Mouse (Mus musculus) C2C12 (cell line): ENCODE data around the gene Usp42. TPM values are rescaled to one million over a fixed set of nuclear protein-coding genes. Genes with fewer than 3 reads are reported as not detected.

Experiments
- H3K27me3 ChIP-seq: one replicate; pipeline ENCODE4 v1.6.1; 2011; ENCODE audit not compliant: control insufficient read depth, insufficient read depth, insufficient read length
- H3K36me3 ChIP-seq: one replicate; pipeline ENCODE4 v1.6.1; 2011; ENCODE audit not compliant: control insufficient read depth, insufficient read depth
- H3K4me3 ChIP-seq: one replicate; pipeline ENCODE4 v1.5.1; 2011; ENCODE audit warnings: mild to moderate bottlenecking, control low read depth; ENCODE audit not compliant: poor library complexity, insufficient read depth, severe bottlenecking
- H3K79me2 ChIP-seq: one replicate; pipeline ENCODE4 v1.6.1; 2011; ENCODE audit not compliant: control insufficient read depth, insufficient read depth
- H3K79me3 ChIP-seq: one replicate; pipeline ENCODE4 v1.6.1; 2011; ENCODE audit warnings: low read depth, control low read depth
- H3ac ChIP-seq: one replicate; pipeline ENCODE3; 2011; ENCODE audit warnings: low read depth; ENCODE audit not compliant: control insufficient read depth, insufficient read length
- CEBPB ChIP-seq: IDR thresholded peaks from one replicate; pipeline ENCODE4 v1.6.1; 2011; ENCODE audit warnings: low read depth, mild to moderate bottlenecking, control low read depth, moderate library complexity
- CTCF ChIP-seq: IDR thresholded peaks from one replicate; pipeline ENCODE4 v1.5.1; 2011; ENCODE audit not compliant: control insufficient read depth, insufficient read depth, insufficient read length
- FOSL1 ChIP-seq: IDR thresholded peaks from one replicate; pipeline ENCODE4 v1.8.0; 2011; ENCODE audit warnings: mild to moderate bottlenecking, low read length; ENCODE audit not compliant: poor library complexity, insufficient read depth, severe bottlenecking
- MAX ChIP-seq: IDR thresholded peaks from one replicate; pipeline ENCODE4 v1.6.1; 2011; ENCODE audit warnings: mild to moderate bottlenecking, control low read depth
- MYOD1 ChIP-seq: IDR thresholded peaks from one replicate; pipeline ENCODE4 v1.6.1; 2011; ENCODE audit warnings: low read depth; ENCODE audit not compliant: control insufficient read depth, insufficient read length
- MYOG ChIP-seq: IDR thresholded peaks from one replicate; pipeline ENCODE4 v1.6.1; 2011; ENCODE audit not compliant: control insufficient read depth, insufficient read length; ENCODE audit errors: extremely low read depth
- USF1 ChIP-seq: IDR thresholded peaks from one replicate; pipeline ENCODE4 v1.6.1; 2011; ENCODE audit warnings: low read depth, mild to moderate bottlenecking, control low read depth, moderate library complexity
- polyA plus RNA-seq: library from polyadenylated mRNA; unstranded; fragments of >200 nt; fragmentation: generic; extraction: Trizol; gene quantifications from one replicate; pipeline ENCODE4 v1.2.1, GENCODE M21; 2012; ENCODE audit warnings: missing spikeins

Gene Usp42
- polyA plus RNA-seq, 1 experiment, result 4.8 TPM

DNA sequence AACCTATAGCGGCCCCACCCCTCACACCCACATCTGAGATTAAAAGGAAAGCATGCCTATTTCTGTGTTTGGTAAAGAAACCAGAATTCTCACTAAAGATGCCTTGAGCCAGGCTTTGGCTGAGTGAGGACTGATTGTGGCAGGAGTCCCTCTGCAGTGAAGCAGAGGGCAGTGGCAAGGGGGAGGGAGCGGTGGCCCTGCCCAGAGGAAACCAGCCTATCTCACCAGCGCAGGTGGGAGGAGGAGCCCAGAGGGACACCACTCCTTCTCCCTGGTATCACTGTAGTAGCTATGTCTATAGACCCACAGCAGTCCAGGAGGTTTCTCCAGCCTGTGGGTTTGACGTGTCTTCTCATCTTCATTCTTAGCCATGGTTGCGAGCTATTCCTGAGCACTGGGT is 31.8 kb downstream of the Usp42 start:
- H3ac ChIP-seq, result no peak overlapping the region
- H3K36me3 ChIP-seq, result peaks cover 28% of the 10 kb centered on the region
- H3K27me3 ChIP-seq, result no peaks in the 10 kb centered on the region
- H3K4me3 ChIP-seq, result no peak overlapping the region
- no peak for TF ChIP-seq CTCF
- TF ChIP-seq CEBPB, result no peak
- TF ChIP-seq MYOG, result no peak
- H3K79me2 ChIP-seq, result no peaks in the 10 kb centered on the region
- H3K79me3 ChIP-seq, result no peaks in the 10 kb centered on the region

DNA sequence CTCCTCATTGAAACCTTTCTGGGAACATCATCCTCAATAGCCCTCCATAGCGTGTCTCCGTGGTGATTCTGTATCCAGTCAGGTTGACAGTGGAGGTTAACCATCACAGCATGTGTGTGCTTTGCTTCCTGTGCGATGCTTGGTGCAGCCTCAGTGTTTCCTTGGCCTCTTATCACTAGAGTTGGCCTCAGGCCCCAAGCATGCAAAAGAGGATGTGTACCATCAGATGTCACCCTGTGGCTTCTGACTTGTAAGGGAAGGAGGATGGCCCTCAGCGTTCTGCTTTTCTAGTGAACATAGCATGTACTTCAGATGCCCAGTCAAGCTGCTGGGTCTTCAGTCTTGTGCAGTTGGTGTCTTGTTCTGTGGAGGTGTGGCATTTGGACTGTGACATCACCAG is 33.6 kb downstream of the Usp42 start:
- no peaks in the 10 kb centered on the region for H3K27me3 ChIP-seq
- H3K79me2 ChIP-seq, result no peaks in the 10 kb centered on the region
- no peaks in the 10 kb centered on the region for H3K79me3 ChIP-seq
- TF ChIP-seq USF1 (no peak), FOSL1 (no peak), CEBPB (no peak), MYOG (no peak), MAX (no peak), MYOD1 (no peak), CTCF (no peak)
- no peak overlapping the region for H3K4me3 ChIP-seq
- no peak overlapping the region for H3ac ChIP-seq
- peaks cover 32% of the 10 kb centered on the region for H3K36me3 ChIP-seq

DNA sequence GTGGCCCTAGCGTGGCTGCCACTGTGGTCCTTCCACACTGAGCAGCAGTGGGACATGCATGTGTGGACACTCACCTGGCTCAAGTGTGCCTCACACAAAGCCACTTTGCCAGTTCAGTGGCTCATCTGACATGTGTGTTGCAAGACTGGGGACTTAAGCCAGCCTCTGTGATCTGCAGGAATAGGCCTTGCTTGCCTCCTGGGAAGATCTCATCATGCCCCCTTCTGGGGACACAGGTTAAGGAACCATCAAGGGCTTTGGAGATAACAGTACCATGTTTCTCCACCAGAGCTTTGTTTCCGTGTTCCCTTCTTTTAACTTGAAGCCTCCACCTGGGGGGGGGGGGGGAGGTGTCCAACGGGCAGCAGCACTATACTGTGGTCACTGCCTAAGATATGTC is 35.8 kb downstream of the Usp42 start:
- H3K27me3 ChIP-seq, result no peaks in the 10 kb centered on the region
- H3ac ChIP-seq, result no peak overlapping the region
- TF ChIP-seq CEBPB (no peak), MYOD1 (no peak), CTCF (no peak), MAX (no peak)
- peaks cover 41% of the 10 kb centered on the region for H3K36me3 ChIP-seq
- H3K79me2 ChIP-seq, result no peaks in the 10 kb centered on the region
- no peak overlapping the region for H3K4me3 ChIP-seq
- no peaks in the 10 kb centered on the region for H3K79me3 ChIP-seq

DNA sequence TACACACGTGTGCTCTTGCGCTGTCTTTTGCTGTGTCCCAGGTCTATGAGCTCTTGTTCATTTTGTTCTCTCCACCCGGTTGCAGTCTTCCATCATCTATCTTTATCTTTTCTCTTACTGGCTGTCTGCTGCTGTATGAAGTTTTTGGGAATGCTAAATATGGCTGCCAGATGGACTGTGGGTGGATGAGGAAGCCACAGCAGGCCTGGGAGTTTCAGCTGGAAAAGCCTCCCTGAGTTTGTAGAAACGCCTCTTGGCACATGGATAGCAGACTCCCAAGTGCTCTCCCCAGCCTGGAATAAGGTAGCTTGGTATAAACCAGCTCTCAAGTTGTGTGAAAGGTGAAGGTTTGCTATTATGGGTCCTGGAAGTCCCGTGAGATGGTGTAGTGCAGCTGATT is 41.2 kb downstream of the Usp42 start:
- Histone ChIP-seq H3K4me3 (no peak overlapping the region), H3K36me3 (peaks cover 56% of the 10 kb centered on the region), H3K79me2 (no peaks in the 10 kb centered on the region)

DNA sequence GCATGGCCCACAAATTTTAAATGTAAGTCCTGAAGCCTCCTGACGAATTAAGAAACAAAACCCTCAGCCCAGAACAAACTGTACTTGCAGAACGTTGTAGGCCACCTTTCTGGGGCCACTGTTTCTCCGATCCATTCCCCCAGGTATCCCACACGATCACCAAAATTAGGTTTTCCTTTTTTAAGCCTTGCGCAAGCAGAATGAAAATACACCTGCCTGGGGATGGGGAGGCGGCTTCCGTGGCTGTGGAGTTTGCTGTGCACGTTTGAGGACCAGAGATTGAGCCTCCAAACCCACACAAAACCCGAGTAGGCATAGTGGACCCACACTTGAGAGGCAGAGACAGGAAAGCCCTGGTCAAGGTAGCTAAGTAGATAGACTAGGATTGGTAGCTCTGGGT is 41.7 kb downstream of the Usp42 start:
- Histone ChIP-seq H3ac (no peak overlapping the region), H3K79me3 (no peaks in the 10 kb centered on the region), H3K27me3 (no peaks in the 10 kb centered on the region), H3K79me2 (no peaks in the 10 kb centered on the region), H3K4me3 (no peak overlapping the region), H3K36me3 (peaks cover 60% of the 10 kb centered on the region)
- TF ChIP-seq CTCF (no peak), USF1 (no peak), FOSL1 (no peak), MYOG (no peak), CEBPB (no peak), MAX (no peak), MYOD1 (no peak)

More for the DNA sequence above, 41.2 kb downstream of the Usp42 start:
- no peak overlapping the region for H3ac ChIP-seq
- TF ChIP-seq MAX, result no peak
- TF ChIP-seq FOSL1, result no peak
- no peak for TF ChIP-seq MYOG
- TF ChIP-seq MYOD1, result no peak
- TF ChIP-seq CEBPB, result no peak
- TF ChIP-seq USF1, result no peak
- H3K27me3 ChIP-seq, result no peaks in the 10 kb centered on the region
- H3K79me3 ChIP-seq, result no peaks in the 10 kb centered on the region

DNA sequence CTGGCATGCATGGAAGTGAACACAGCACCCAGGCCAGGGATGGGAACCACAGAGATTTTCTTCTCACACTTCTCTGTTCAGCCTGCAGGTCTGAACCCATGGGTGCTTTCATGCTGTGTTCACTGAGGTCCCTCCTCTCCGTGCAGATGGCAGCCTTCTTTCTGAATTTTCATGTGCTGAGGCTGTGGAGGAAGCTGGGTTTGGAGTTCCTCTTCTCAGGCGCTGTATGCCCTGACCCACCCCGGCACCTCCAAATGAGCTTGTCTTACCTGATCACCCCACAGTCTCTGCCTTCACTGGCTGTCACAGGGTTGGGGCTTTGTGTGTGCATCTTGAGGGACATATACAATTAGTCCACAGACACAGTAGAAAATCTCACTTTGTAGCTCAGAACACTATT is 44.5 kb downstream of the Usp42 start:
- no peak overlapping the region for H3K4me3 ChIP-seq
- H3K79me2 ChIP-seq, result peaks cover 6% of the 10 kb centered on the region
- H3ac ChIP-seq, result no peak overlapping the region
- no peaks in the 10 kb centered on the region for H3K27me3 ChIP-seq
- H3K36me3 ChIP-seq, result peaks cover 47% of the 10 kb centered on the region
- TF ChIP-seq MYOG (no peak), MAX (no peak), CEBPB (no peak), CTCF (no peak), FOSL1 (no peak), MYOD1 (no peak), USF1 (no peak)
- no peaks in the 10 kb centered on the region for H3K79me3 ChIP-seq

DNA sequence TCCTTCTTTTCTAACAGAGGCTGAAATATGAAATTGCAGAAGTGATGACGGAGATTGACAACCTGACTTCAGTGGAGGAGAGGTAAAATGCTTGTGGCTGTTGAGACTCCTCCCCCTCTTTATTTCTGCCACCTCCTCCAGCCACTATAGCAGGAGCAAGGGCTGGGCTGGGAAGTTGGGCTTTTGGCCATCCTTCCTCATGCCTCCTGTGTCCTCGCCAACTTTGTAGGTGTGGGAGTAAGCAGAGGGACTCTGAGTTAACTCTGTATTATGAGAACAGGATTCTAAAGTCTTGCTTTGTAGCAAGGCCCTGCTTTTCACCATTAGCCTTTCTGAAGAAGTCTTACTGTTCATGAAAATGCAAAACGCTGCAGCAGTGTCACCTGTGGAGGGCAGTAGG is 45.6 kb downstream of the Usp42 start:
- Histone ChIP-seq H3K36me3 (peaks cover 40% of the 10 kb centered on the region), H3ac (no peak overlapping the region)

More for the DNA sequence above, 45.6 kb downstream of the Usp42 start:
- TF ChIP-seq FOSL1, result no peak
- no peak for TF ChIP-seq USF1
- TF ChIP-seq MAX, result no peak
- TF ChIP-seq MYOG, result no peak
- no peak for TF ChIP-seq MYOD1
- no peak for TF ChIP-seq CEBPB
- no peak for TF ChIP-seq CTCF
- no peaks in the 10 kb centered on the region for H3K27me3 ChIP-seq
- peaks cover 6% of the 10 kb centered on the region for H3K79me3 ChIP-seq
- peaks cover 17% of the 10 kb centered on the region for H3K79me2 ChIP-seq
- no peak overlapping the region for H3K4me3 ChIP-seq
